Mouse (Mus musculus) small intestine, adult 2 months (tissue): ENCODE data around the gene Srgap2. TPM values are rescaled to one million over a fixed set of nuclear protein-coding genes. Genes with fewer than 3 reads are reported as not detected.
"Not testable (repeated sequence)": the region's sequence is repeated elsewhere in the genome, so short reads cannot be mapped to it uniquely, and the experiment has no call there.

Source experiments
- H3K27ac ChIP-seq: fragments of 200-500 bp; 2 replicates; pipeline ENCODE4 v1.5.1; 2012; ENCODE audit warnings: low read depth, low read length, control low read depth, inconsistent platforms; ENCODE audit not compliant: insufficient read depth
- H3K27me3 ChIP-seq: fragments of 200-500 bp; 2 replicates; pipeline ENCODE4 v1.6.1; 2012; ENCODE audit warnings: mild to moderate bottlenecking, moderate library complexity, low read length, inconsistent platforms; ENCODE audit not compliant: control insufficient read depth, insufficient read depth
- H3K36me3 ChIP-seq: fragments of 200-500 bp; 2 replicates; pipeline ENCODE4 v1.6.1; 2012; ENCODE audit warnings: mild to moderate bottlenecking, low read length, control low read depth, inconsistent platforms; ENCODE audit not compliant: control insufficient read depth, insufficient read depth
- H3K4me1 ChIP-seq: fragments of 200-500 bp; 2 replicates; pipeline ENCODE4 v1.6.1; 2012; ENCODE audit warnings: low read length, inconsistent platforms, mixed read lengths; ENCODE audit not compliant: control insufficient read depth, insufficient read depth, insufficient read length
- H3K4me3 ChIP-seq: fragments of 200-500 bp; 2 replicates; pipeline ENCODE4 v1.5.1; 2012; ENCODE audit warnings: low read depth, mild to moderate bottlenecking, control low read depth, inconsistent platforms, low read length, moderate library complexity
- CTCF ChIP-seq: fragments of 200-500 bp; IDR thresholded peaks from 2 replicates; pipeline ENCODE4 v1.5.1; 2012; ENCODE audit warnings: low read depth, mild to moderate bottlenecking, control low read depth, inconsistent platforms, low read length, moderate library complexity, mixed read lengths; ENCODE audit not compliant: insufficient replicate concordance, insufficient read length; ENCODE audit errors: extremely low read depth
- POLR2A ChIP-seq: fragments of 200-500 bp; IDR thresholded peaks from 2 replicates; pipeline ENCODE4 v1.6.1; 2012; ENCODE audit warnings: low read depth, mild to moderate bottlenecking, control low read depth, inconsistent platforms, low read length, moderate library complexity
- WGBS: fragments of 180-500 bp; shearing (Covaris S2); methylation state at CpG from one replicate; pipeline ENCODE4 v1.1.7; 2018; 5-methylcytosine and 5-hydroxymethylcytosine counted together
- polyA plus RNA-seq: library from polyadenylated mRNA; depleted of rRNA; stranded (reverse); fragments of >200 nt; gene quantifications from 2 replicates; pipeline ENCODE4 v1.2.3, GENCODE M21; 2012

Srgap2 gene
- polyA plus RNA-seq, 1 experiment, result 5.6 TPM

DNA sequence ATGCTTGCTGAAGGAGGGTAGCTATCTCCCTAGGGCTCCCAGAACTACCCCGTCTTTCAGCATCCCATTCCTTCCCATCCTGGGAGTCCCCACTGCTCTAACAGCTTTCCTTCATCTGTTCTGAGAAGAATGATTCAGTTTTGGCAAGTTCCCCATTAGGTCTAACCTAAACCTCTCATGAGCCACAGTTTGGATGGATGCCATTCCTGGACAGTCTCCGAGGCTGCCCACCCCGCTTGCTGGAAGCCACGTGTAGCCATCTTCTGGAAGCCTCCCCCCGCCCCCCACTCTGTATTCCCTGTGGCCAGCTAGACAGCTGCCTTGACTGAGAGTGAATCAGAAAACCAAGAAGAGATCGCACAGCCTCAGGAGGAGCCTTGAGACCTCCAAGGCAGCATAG lies 269.9 kb downstream of the Srgap2 start:
- TF ChIP-seq CTCF (no peak), POLR2A (no peak)
- no peak overlapping the region for H3K4me3 ChIP-seq
- 90% methylated on average over 6 of the region's 6 CpGs for WGBS
- H3K36me3 ChIP-seq, result peaks cover 56% of the 10 kb centered on the region
- no peaks in the 10 kb centered on the region for H3K27me3 ChIP-seq
- no peak overlapping the region for H3K27ac ChIP-seq
- H3K4me1 ChIP-seq, result peaks cover 2% of the 10 kb centered on the region; the same call in 1 of the 2 replicates

DNA sequence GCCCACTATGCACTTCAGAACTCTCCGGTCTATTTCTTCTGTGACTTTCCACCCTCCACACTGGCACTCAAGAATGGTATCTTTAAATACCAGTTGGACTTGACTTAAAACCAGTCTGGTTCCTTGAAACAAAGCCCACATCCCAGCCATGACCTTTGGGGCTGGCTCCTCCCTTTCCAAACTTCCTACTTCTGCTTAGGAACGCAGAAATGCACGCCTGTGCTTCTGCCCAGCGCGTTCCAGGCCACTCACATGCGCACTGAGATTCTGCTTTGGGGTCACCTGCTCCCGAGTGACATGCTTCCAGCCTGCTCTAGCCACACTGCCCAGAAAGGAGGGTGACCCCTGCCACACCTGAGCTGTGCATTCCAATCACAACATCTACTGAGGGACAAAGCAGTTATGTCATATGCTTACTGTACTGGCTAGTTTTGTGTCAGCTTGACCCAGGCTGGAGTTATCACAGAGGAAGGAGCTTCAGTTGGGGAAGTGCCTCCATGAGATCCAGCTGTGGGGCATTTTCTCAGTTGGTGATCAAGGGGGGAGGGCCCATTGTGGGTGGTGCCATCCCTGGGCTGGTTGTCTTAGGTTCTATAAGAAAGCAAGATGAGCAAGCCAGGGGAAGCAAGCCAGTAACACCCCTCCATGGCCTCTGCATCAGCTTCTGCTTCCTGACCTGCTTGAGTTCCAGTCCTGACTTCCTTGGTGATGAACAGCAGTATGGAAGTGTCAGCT lies 274.5 kb downstream of the Srgap2 start:
- 44% methylated on average over 7 of the region's 7 CpGs for WGBS
- H3K4me3 ChIP-seq, result not testable (repeated sequence)

GRCm38 (mm10) chr1:131246433-131247395 lies 280.4 kb downstream of the Srgap2 start:
- Histone ChIP-seq H3K4me1 (peaks cover 3% of the 10 kb centered on the region), H3K27ac (no peak overlapping the region), H3K4me3 (no peak overlapping the region), H3K36me3 (no peaks in the 10 kb centered on the region), H3K27me3 (peaks cover 9% of the 10 kb centered on the region)
- TF ChIP-seq POLR2A, result no peak
- TF ChIP-seq CTCF, result peak; percentile 44; the same call in 1 of the 2 replicates
- 4% methylated on average over 7 of the region's 7 CpGs for WGBS

More for the DNA sequence above, 274.5 kb downstream of the Srgap2 start:
- H3K27me3 ChIP-seq, H3K4me1 ChIP-seq, H3K27ac ChIP-seq: not testable (repeated sequence)
- H3K36me3 ChIP-seq, result peaks cover 27% of the 10 kb centered on the region

DNA sequence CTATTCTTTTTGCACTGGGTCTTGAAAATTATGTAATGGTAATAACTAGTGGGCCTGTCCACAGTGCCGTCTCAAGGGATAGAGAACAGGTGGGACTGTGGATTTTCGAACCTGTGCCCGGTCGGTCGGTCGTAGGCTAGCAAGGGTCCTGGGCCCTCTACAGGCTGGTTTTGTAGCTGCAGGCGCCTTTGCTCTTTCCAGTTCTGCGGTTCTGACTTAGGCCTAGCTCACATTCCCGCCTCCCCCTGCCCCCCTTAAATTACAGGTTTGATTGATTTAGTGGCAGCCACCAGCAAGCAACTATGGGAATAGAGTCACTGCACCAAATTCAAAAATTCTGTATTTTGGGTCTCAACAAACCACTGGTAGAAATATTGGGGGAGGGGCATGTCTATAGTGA lies 281.2 kb downstream of the Srgap2 start:
- TF ChIP-seq CTCF, result peak; percentile 61; the same call in 1 of the 2 replicates
- 0 out of 2 replicates have a peak, but pooled peaks have one; percentile 33 for TF ChIP-seq POLR2A
- WGBS, result 2% methylated on average over 9 of the region's 9 CpGs
- H3K27me3 ChIP-seq, result peaks cover 9% of the 10 kb centered on the region
- peak overlapping the region; percentile 81 for H3K4me3 ChIP-seq
- H3K27ac ChIP-seq, result no peak overlapping the region
- peaks cover 3% of the 10 kb centered on the region for H3K4me1 ChIP-seq
- no peaks in the 10 kb centered on the region for H3K36me3 ChIP-seq

DNA sequence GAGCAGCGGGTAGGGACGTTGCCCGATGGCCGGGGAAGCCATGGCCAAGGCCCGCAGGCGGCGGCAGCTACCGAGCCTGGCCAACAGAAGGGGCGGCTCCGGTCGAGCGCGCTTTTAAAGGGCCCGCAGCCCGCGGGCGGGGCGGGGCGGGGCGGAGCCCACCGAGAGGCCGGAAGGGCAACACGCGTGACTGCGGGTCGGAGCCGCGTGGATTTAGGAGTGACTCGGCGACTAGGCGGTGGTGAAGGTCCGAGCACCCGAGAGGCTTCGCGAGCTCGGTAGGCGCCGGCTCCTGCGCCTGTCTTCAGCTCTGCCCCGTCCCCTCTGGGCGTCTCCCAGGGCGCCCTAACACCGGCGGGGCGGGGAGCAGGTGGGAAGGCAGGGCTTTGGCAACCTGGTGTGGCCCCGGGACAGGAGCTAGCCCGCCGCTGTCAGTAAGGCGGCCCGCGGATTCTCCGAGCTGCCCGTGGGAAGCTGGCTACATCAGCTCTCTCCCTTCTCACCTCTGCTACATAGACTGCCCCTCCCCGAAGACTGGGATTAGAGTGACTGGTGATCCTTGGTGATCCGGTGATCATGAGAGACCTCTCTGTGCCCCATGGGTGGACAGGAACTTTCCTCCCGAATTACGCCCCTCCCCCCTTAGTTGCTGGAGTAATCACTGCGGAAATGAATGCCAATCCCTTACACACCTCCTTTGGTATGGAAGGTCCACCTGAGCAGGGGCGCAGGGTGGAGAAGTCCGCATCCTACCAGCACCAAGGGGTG lies 281.9 kb downstream of the Srgap2 start, which contains the start of gene Rassf5:
Rassf5 (minus strand) TSS at position 170 of the 768 bp plus-strand sequence.
- WGBS, result under 1% methylated on average over 59 of the region's 60 CpGs
- H3K27me3 ChIP-seq, result peaks cover 9% of the 10 kb centered on the region
- no peak within 1 kb of the TSS for H3K27ac ChIP-seq
- H3K4me3 ChIP-seq, result peak within 1 kb of the TSS; percentile 81
- H3K4me1 ChIP-seq, result peaks cover 3% of the 10 kb centered on the region
- H3K36me3 ChIP-seq, result no peaks in the 10 kb centered on the region
- TF ChIP-seq CTCF (no peak), POLR2A (no peak)

GRCm38 (mm10) chr1:131244536-131245088 lies 282.5 kb downstream of the Srgap2 start:
- peak overlapping the region; percentile 81 for H3K4me3 ChIP-seq
- H3K27me3 ChIP-seq, result peaks cover 9% of the 10 kb centered on the region
- TF ChIP-seq POLR2A (no peak), CTCF (no peak)
- WGBS, result 4% methylated on average over 57 of the region's 57 CpGs
- H3K4me1 ChIP-seq, result peaks cover 3% of the 10 kb centered on the region
- H3K27ac ChIP-seq, result no peak overlapping the region
- H3K36me3 ChIP-seq, result no peaks in the 10 kb centered on the region
